Mouse (Mus musculus) heart, embryonic 15.5 days (tissue): ENCODE data around the gene Gm21028. TPM values are rescaled to one million over a fixed set of nuclear protein-coding genes. Genes with fewer than 3 reads are reported as not detected.
"Not testable (repeated sequence)": the region's sequence is repeated elsewhere in the genome, so short reads cannot be mapped to it uniquely, and the experiment has no call there.

Experiments
- ATAC-seq: fragments of 200-750 bp; cut with Nextera tagmentation; replicated peaks from 2 replicates; pipeline ENCODE4 v1.8.0; 2017; ENCODE audit warnings: low read depth, moderate TSS enrichment; ENCODE audit not compliant: insufficient number of reproducible peaks, insufficient read depth, low FRiP score
- H3K27ac ChIP-seq: fragments of 300-500 bp; sonication (generic); 2 replicates; pipeline ENCODE4 v1.5.1; 2015; ENCODE audit warnings: mild to moderate bottlenecking, inconsistent platforms
- H3K27me3 ChIP-seq: fragments of 300-500 bp; sonication (generic); 2 replicates; pipeline ENCODE4 v1.6.1; 2015; ENCODE audit warnings: inconsistent platforms
- H3K36me3 ChIP-seq: fragments of 300-500 bp; sonication (generic); 2 replicates; pipeline ENCODE4 v1.6.1; 2015; ENCODE audit warnings: mild to moderate bottlenecking, inconsistent platforms
- H3K4me1 ChIP-seq: fragments of 300-500 bp; sonication (generic); replicated peaks from 2 replicates; pipeline ENCODE4 v1.6.1; 2015; ENCODE audit warnings: inconsistent platforms
- H3K4me2 ChIP-seq: fragments of 300-500 bp; sonication (generic); 2 replicates; pipeline ENCODE4 v1.6.1; 2015; ENCODE audit warnings: inconsistent platforms, mild to moderate bottlenecking, moderate library complexity
- H3K4me3 ChIP-seq: fragments of 300-500 bp; sonication (generic); 2 replicates; pipeline ENCODE4 v1.5.1; 2015; ENCODE audit warnings: mild to moderate bottlenecking, inconsistent platforms
- H3K9ac ChIP-seq: fragments of 300-500 bp; sonication (generic); 2 replicates; pipeline ENCODE4 v1.6.1; 2015; ENCODE audit warnings: mild to moderate bottlenecking, inconsistent platforms
- H3K9me3 ChIP-seq: fragments of 300-500 bp; sonication (generic); replicated peaks from 2 replicates; pipeline ENCODE4 v1.6.1; 2016; ENCODE audit warnings: inconsistent platforms
- WGBS: fragments of 180-500 bp; shearing (Covaris S2); methylation state at CpG from one replicate; pipeline ENCODE4 v1.1.7; 2015; ENCODE audit warnings: mixed read lengths; 5-methylcytosine and 5-hydroxymethylcytosine counted together
- microRNA-seq: library from miRNA; unstranded; fragments of <30 nt; microRNA quantifications from one replicate; pipeline ENCODE4, GENCODE M21; 2016
- polyA plus RNA-seq: library from polyadenylated mRNA; unstranded; fragments of >200 nt; fragmentation: Nextera tagmentation; extraction: Ambion mirVana; gene quantifications from 2 replicates; pipeline ENCODE4 v1.2.1, GENCODE M21; 2015

Gene Gm21028
- not detected in 2 replicates for polyA plus RNA-seq

- no peaks in the 10 kb centered on the region for H3K27me3 ChIP-seq
- H3K4me2 ChIP-seq: no peak within 1 kb of the TSS
- no peaks in the 10 kb centered on the region for H3K4me1 ChIP-seq
- H3K9ac ChIP-seq: no peak within 1 kb of the TSS
- peaks cover 46% of the 10 kb centered on the region for H3K9me3 ChIP-seq
- WGBS: 90% methylated on average over 5 of the region's 5 CpGs
- no peak within 1 kb of the TSS for H3K27ac ChIP-seq
- ATAC-seq: no peak
- H3K36me3 ChIP-seq: peaks cover 15% of the 10 kb centered on the region
- no peak within 1 kb of the TSS for H3K4me3 ChIP-seq
Measured at GRCm38 (mm10) chr7:42578488-42578887, at the start of gene Gm21028. TSS of gene Gm21028 (minus strand) at chr7:42578588.

GRCm38 (mm10) chr7:42595666-42596065 is 17.3 kb upstream of the Gm21028 start:
- H3K4me2 ChIP-seq, H3K27me3 ChIP-seq, H3K36me3 ChIP-seq, H3K9ac ChIP-seq, H3K4me1 ChIP-seq, H3K27ac ChIP-seq, H3K4me3 ChIP-seq, ATAC-seq, H3K9me3 ChIP-seq: not testable (repeated sequence)

GRCm38 (mm10) chr7:42592413-42592812 is 14.0 kb upstream of the Gm21028 start, which contains the start of gene Zfp977:
TSS of gene Zfp977 (minus strand) at chr7:42592547.
- H3K4me3 ChIP-seq, H3K27me3 ChIP-seq, H3K9ac ChIP-seq, ATAC-seq, H3K9me3 ChIP-seq, H3K27ac ChIP-seq, H3K4me2 ChIP-seq, H3K4me1 ChIP-seq, H3K36me3 ChIP-seq: not testable (repeated sequence)
- WGBS: 84% methylated on average over 11 of the region's 11 CpGs

GRCm38 (mm10) chr7:42591311-42591710 is 12.9 kb upstream of the Gm21028 start:
- not testable (repeated sequence) for H3K9me3 ChIP-seq, ATAC-seq, H3K36me3 ChIP-seq, H3K9ac ChIP-seq, H3K4me2 ChIP-seq, H3K27ac ChIP-seq, H3K4me3 ChIP-seq, H3K27me3 ChIP-seq, H3K4me1 ChIP-seq

- no peaks in the 10 kb centered on the region; the same call in 1 of the 2 replicates for H3K9me3 ChIP-seq
- no peak overlapping the region for H3K4me2 ChIP-seq
- no peaks in the 10 kb centered on the region for H3K27me3 ChIP-seq
- no peak for ATAC-seq
- no peaks in the 10 kb centered on the region for H3K36me3 ChIP-seq
- H3K9ac ChIP-seq: no peak overlapping the region
- no peak overlapping the region for H3K4me3 ChIP-seq
- no peak overlapping the region for H3K27ac ChIP-seq
- 55% methylated on average over 3 of the region's 3 CpGs for WGBS
- H3K4me1 ChIP-seq: no peaks in the 10 kb centered on the region
Measured at GRCm38 (mm10) chr7:42551766-42552165, 26.6 kb downstream of the Gm21028 start.

Small RNA genes within 50 kb of the gene (microRNA-seq; reads per million reads assigned to microRNA genes)
- not detected for gene Gm24938

Other genes starting within 250 kb of the Gm21028 start
- not detected in 2 replicates for gene 4933421I07Rik, start 130.5 kb downstream of the Gm21028 start, polyA plus RNA-seq
- gene Zfp141, start 72.8 kb downstream of the Gm21028 start, polyA plus RNA-seq: 3.7 and 5.4 TPM in 2 replicates
- 0.66 and 0.67 TPM in 2 replicates for gene Zfp977, start 14.0 kb upstream of the Gm21028 start, polyA plus RNA-seq
- 1.5 and 1.9 TPM in 2 replicates for gene Zfp976, start 64.0 kb upstream of the Gm21028 start, polyA plus RNA-seq
- 5.7 and 6.8 TPM in 2 replicates for gene Zfp975, start 114.2 kb upstream of the Gm21028 start, polyA plus RNA-seq
- gene Gm17067, start 148.4 kb upstream of the Gm21028 start, polyA plus RNA-seq: not detected in 2 replicates
- not detected in 2 replicates for gene Vmn2r62, start 214.9 kb upstream of the Gm21028 start, polyA plus RNA-seq